Comparison of ENCODE assay signal across 23 mouse cellular contexts in the genomic region with DNA sequence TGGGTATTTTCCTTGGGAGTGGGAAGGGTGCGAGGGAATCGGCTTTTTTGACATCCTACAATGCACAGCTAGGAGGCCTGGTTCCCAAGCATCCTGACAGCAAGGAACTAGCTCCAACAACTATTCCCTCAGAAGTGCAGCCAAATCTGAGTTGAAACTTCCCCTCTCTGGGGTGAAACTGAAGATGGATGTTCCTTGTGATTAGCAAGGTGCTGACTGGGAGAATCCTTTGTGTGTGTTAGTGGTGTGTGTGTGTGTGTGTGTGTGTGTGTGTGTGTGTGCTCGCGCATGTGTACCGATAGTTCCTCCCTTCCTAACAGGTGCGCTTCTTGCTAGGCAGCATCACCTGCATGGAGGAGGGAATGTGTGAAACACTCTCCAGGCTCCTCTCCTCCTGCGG. TPM values are rescaled to one million over a fixed set of nuclear protein-coding genes. Genes with fewer than 3 reads are reported as not detected.
DNase-seq lines count a peak whose midpoint lies in the region; ATAC-seq lines count a peak whose summit lies in the region.
"Had no signal": no experiment of that assay in that cellular context is flagged by ENCODE, and none has a peak within 500 bp of the region (broad histone marks: within the 10 kb centered on the region; RNA-seq: fewer than 3 reads in every experiment).

No protein-coding gene starts in this region.

- H3K36me3 ChIP-seq in kidney, embryonic 16.5 days (ENCODE audit: insufficient read depth, low read length), result no peaks in the 10 kb centered on the region
- no peaks in the 10 kb centered on the region for H3K36me3 ChIP-seq in embryonic facial prominence, embryonic 15.5 days
- no peaks in the 10 kb centered on the region for H3K36me3 ChIP-seq in midbrain, embryonic 13.5 days

- no peak for DNase-seq in kidney, adult 9 months
- no peak for DNase-seq in right cerebral cortex, adult 18-20 months
- DNase-seq in left cerebral cortex, postnatal 14 days (ENCODE audit: low spot score in 2 of 2), result no peak
- DNase-seq: cerebellum, adult 11 months; gastrocnemius, adult 2 months; heart, adult 2 months; heart, postnatal 10 days; kidney, postnatal 4 days; layer of hippocampus, postnatal 36 days; lung, embryonic 14.5 days; thymus, adult 18-20 months had no signal

- no peak overlapping the region for H3K9ac ChIP-seq in kidney, embryonic 16.5 days (replicated peaks; ENCODE audit: low read length)
- no peak overlapping the region for H3K9ac ChIP-seq in embryonic facial prominence, embryonic 15.5 days
- H3K9ac ChIP-seq in midbrain, embryonic 13.5 days (replicated peaks), result peak overlapping the region; percentile 80
- H3K9ac ChIP-seq: forebrain, embryonic 13.5 days; lung, embryonic 14.5 days had no signal

- H3K27me3 ChIP-seq in kidney, embryonic 16.5 days (ENCODE audit: insufficient read depth, low read length), result peaks cover 85% of the 10 kb centered on the region
- H3K27me3 ChIP-seq in embryonic facial prominence, embryonic 15.5 days, result peaks cover 73% of the 10 kb centered on the region
- H3K27me3 ChIP-seq in midbrain, embryonic 13.5 days, result peaks cover 96% of the 10 kb centered on the region

- no peak overlapping the region for H3K27ac ChIP-seq in kidney, embryonic 16.5 days (ENCODE audit: low read length)
- H3K27ac ChIP-seq in embryonic facial prominence, embryonic 15.5 days (replicated peaks), result peak overlapping the region; percentile 58
- peak overlapping the region; percentile 73 for H3K27ac ChIP-seq in midbrain, embryonic 13.5 days
- H3K27ac ChIP-seq: forebrain, embryonic 13.5 days; gastrocnemius, adult 2 months; heart, adult 2 months had no signal

- WGBS in kidney, embryonic 16.5 days, result 8% methylated on average over 7 of the region's 7 CpGs
- 24% methylated on average over 7 of the region's 7 CpGs for WGBS in embryonic facial prominence, embryonic 15.5 days
- WGBS in midbrain, embryonic 13.5 days, result 1% methylated on average over 7 of the region's 7 CpGs

- H3K4me1 ChIP-seq in kidney, embryonic 16.5 days (ENCODE audit: insufficient read depth, low read length), result no peaks in the 10 kb centered on the region
- no peaks in the 10 kb centered on the region for H3K4me1 ChIP-seq in embryonic facial prominence, embryonic 15.5 days
- H3K4me1 ChIP-seq in midbrain, embryonic 13.5 days (replicated peaks), result no peaks in the 10 kb centered on the region
- H3K4me1 ChIP-seq: forebrain, embryonic 13.5 days; megakaryocyte, embryonic 14.5 days had no signal

- H3K4me3 ChIP-seq in kidney, embryonic 16.5 days (ENCODE audit: low read length), result no peak overlapping the region
- H3K4me3 ChIP-seq in embryonic facial prominence, embryonic 15.5 days (replicated peaks), result no peak overlapping the region
- peak overlapping the region; percentile 43 for H3K4me3 ChIP-seq in midbrain, embryonic 13.5 days (replicated peaks)
- H3K4me3 ChIP-seq: forebrain, embryonic 13.5 days; gastrocnemius, adult 2 months; heart, adult 2 months; megakaryocyte, embryonic 14.5 days had no signal

- H3K4me2 ChIP-seq in kidney, embryonic 16.5 days (replicated peaks; ENCODE audit: low read depth, low read length), result 0 out of 2 replicates have a peak overlapping the region, but pooled peaks have one; percentile 12
- H3K4me2 ChIP-seq in embryonic facial prominence, embryonic 15.5 days (replicated peaks), result 0 out of 2 replicates have a peak overlapping the region, but pooled peaks have one; percentile 43
- peak overlapping the region; percentile 46 for H3K4me2 ChIP-seq in midbrain, embryonic 13.5 days (replicated peaks)
- H3K4me2 ChIP-seq: forebrain, embryonic 13.5 days; lung, embryonic 14.5 days had no signal

- intact Hi-C loops in left cerebral cortex, postnatal 14 days (cut with DNase I), result no loop called here

- H3K9me3 ChIP-seq in kidney, embryonic 16.5 days (ENCODE audit: low read length), result no peaks in the 10 kb centered on the region
- H3K9me3 ChIP-seq in embryonic facial prominence, embryonic 15.5 days (replicated peaks), result no peaks in the 10 kb centered on the region
- H3K9me3 ChIP-seq in midbrain, embryonic 13.5 days, result no peaks in the 10 kb centered on the region
- H3K9me3 ChIP-seq: forebrain, embryonic 13.5 days had no signal

- no peak for ATAC-seq in kidney, embryonic 16.5 days (ENCODE audit: low FRiP score, low TSS enrichment)
- ATAC-seq in embryonic facial prominence, embryonic 15.5 days (ENCODE audit: insufficient number of reproducible peaks, low FRiP score, low TSS enrichment, low read depth), result no peak
- no peak for ATAC-seq in midbrain, embryonic 13.5 days
- no peak for ATAC-seq in monocyte, adult 5-6 weeks (replicated peaks; ENCODE audit: insufficient number of reproducible peaks, low FRiP score, low TSS enrichment, poor library complexity, severe bottlenecking)
- ATAC-seq: activated CD4-positive, CD25-positive, alpha-beta regulatory T cell, adult 4 months; CD4-positive, CD25-positive, alpha-beta regulatory T cell, adult 4 months; intestine, postnatal 0 days had no signal

RNA-seq across cellular contexts. Expression of gene Tfap2b, which starts 9.5 kb away (rescaled TPM):
- 54.5 and 62.1 TPM in 2 replicates for polyA plus RNA-seq in kidney, embryonic 16.5 days (2015; fragmentation: Nextera tagmentation; extraction: Ambion mirVana)
- polyA plus RNA-seq in embryonic facial prominence, embryonic 15.5 days (2015; fragmentation: Nextera tagmentation; extraction: Ambion mirVana), result 50.3 and 51.9 TPM in 2 replicates
- 256 and 296 TPM in 2 replicates for polyA plus RNA-seq in midbrain, embryonic 13.5 days (2015; fragmentation: Nextera tagmentation; extraction: Ambion mirVana)
- total RNA-seq in monocyte, adult 5-6 weeks (2017), result not detected in 3 replicates
- 1 to 10 TPM in 1 of 2 experiments, under 1 TPM in 1; 0.74 to 1.1 TPM for total RNA-seq in left cerebral cortex, postnatal 14 days (2021)
- total RNA-seq: common myeloid progenitor, adult 5-6 weeks; gastrocnemius, adult 2 months; heart, adult 2 months; heart, postnatal 10 days; liver, adult 2 months; neutrophil, adult 5-6 weeks had no signal
- polyA plus RNA-seq: activated CD4-positive, CD25-positive, alpha-beta regulatory T cell, adult 4 months; intestine, postnatal 0 days had no signal
